Mouse (Mus musculus) ES-E14 (cell line): Measurements from ENCODE around the gene Cmtr1.

Source experiments
- HCFC1 ChIP-seq: IDR thresholded peaks from 2 replicates; pipeline ENCODE4 v1.6.1; 2012; ENCODE audit warnings: low read length, inconsistent platforms, borderline replicate concordance; ENCODE audit not compliant: insufficient read depth
- MAFK ChIP-seq: IDR thresholded peaks from 2 replicates; pipeline ENCODE4 v1.6.1; 2014; ENCODE audit warnings: mild to moderate bottlenecking, low read depth, low read length, inconsistent platforms; ENCODE audit not compliant: insufficient read depth
- ZC3H11A ChIP-seq: IDR thresholded peaks from 2 replicates; pipeline ENCODE4 v1.6.1; 2012; ENCODE audit warnings: low read depth, mild to moderate bottlenecking, inconsistent platforms, low read length, borderline replicate concordance

GRCm38 (mm10) chr17:29732522-29732921 lies 72.1 kb downstream of the Cmtr1 start:
- TF ChIP-seq HCFC1 (no peak), ZC3H11A (no peak), MAFK (no peak)
